Mouse (Mus musculus): ENCODE measurements at regions not wholly inside any gene's neighbourhood (a gene's known extent, or its start where the extent isn't known, plus 50 kb on each side); places are given as distances from the start of the nearest gene placed in this dataset.

- Histone ChIP-seq H3K4me3 (ENCODE audit: insufficient read depth, low read depth, low read length) (no peak overlapping the region), H3K36me3 (ENCODE audit: control insufficient read depth, insufficient read depth, low read length) (no peaks in the 10 kb centered on the region), H3K27me3 (replicated peaks; ENCODE audit: control insufficient read depth, insufficient read depth, low read length) (no peaks in the 10 kb centered on the region), H3K4me1 (ENCODE audit: control insufficient read depth, insufficient read depth, low read length) (no peaks in the 10 kb centered on the region), H3K27ac (ENCODE audit: insufficient read depth, low read depth, low read length) (no peak overlapping the region)
- no peak for TF ChIP-seq CTCF (conservative IDR thresholded peaks at IDR 0.05; ENCODE audit: insufficient read depth, insufficient read length, low read depth, low read length)
- no peak for TF ChIP-seq POLR2A (IDR thresholded peaks at IDR 0.05; ENCODE audit: low read depth, low read length)
- DNase-seq = no peak
- WGBS = 55% methylated on average over 4 of the region's 4 CpGs
Observed at GRCm38 (mm10) chr15:25120441-25120840, 293.1 kb downstream of the Basp1 start.

GRCm38 (mm10) chr15:25117980-25118379 is 295.6 kb downstream of the Basp1 start:
- TF ChIP-seq CTCF (conservative IDR thresholded peaks at IDR 0.05; ENCODE audit: insufficient read depth, insufficient read length, low read depth, low read length) = no peak
- TF ChIP-seq POLR2A (IDR thresholded peaks at IDR 0.05; ENCODE audit: low read depth, low read length) = no peak
- no peak for DNase-seq
- Histone ChIP-seq H3K4me1 (ENCODE audit: control insufficient read depth, insufficient read depth, low read length) (no peaks in the 10 kb centered on the region), H3K4me3 (ENCODE audit: insufficient read depth, low read depth, low read length) (no peak overlapping the region), H3K27ac (ENCODE audit: insufficient read depth, low read depth, low read length) (no peak overlapping the region), H3K36me3 (ENCODE audit: control insufficient read depth, insufficient read depth, low read length) (no peaks in the 10 kb centered on the region), H3K27me3 (replicated peaks; ENCODE audit: control insufficient read depth, insufficient read depth, low read length) (no peaks in the 10 kb centered on the region)
- 33% methylated on average over 3 of the region's 3 CpGs for WGBS

GRCm38 (mm10) chr15:25102727-25103126 is 310.8 kb downstream of the Basp1 start:
- no peaks in the 10 kb centered on the region for H3K4me1 ChIP-seq (ENCODE audit: control insufficient read depth, insufficient read depth, low read length)
- H3K4me3 ChIP-seq (ENCODE audit: insufficient read depth, low read depth, low read length) = no peak overlapping the region
- TF ChIP-seq CTCF (conservative IDR thresholded peaks at IDR 0.05; ENCODE audit: insufficient read depth, insufficient read length, low read depth, low read length) (no peak), POLR2A (IDR thresholded peaks at IDR 0.05; ENCODE audit: low read depth, low read length) (no peak)
- H3K27me3 ChIP-seq (replicated peaks; ENCODE audit: control insufficient read depth, insufficient read depth, low read length) = no peaks in the 10 kb centered on the region; the same call in 1 of the 2 replicates
- 52% methylated on average over 5 of the region's 5 CpGs for WGBS
- H3K27ac ChIP-seq (ENCODE audit: insufficient read depth, low read depth, low read length) = no peak overlapping the region
- no peaks in the 10 kb centered on the region for H3K36me3 ChIP-seq (ENCODE audit: control insufficient read depth, insufficient read depth, low read length)
- DNase-seq = no peak

DNA sequence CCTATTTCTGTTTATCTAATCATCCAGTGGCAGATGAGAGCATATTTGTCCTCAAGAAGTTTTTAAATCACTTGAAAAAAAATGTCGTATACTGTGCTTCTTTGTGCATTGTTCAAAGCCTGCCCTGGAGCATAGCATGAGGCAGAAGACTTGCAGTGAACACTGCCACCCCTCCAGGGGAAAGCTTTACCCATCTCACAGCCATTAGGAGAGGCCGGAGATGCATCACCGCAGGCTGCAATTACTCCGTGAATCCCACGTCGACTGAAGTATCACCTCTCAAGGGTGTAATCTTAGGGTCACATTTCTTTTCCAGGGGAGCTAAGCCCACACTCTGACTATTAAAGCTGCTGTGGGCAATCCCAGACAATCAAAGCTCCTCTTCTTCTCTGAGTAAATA is 319.8 kb downstream of the Basp1 start:
- DNase-seq = no peak
- no peak overlapping the region for H3K4me3 ChIP-seq (ENCODE audit: insufficient read depth, low read depth, low read length)
- 20% methylated on average over 6 of the region's 6 CpGs for WGBS
- no peaks in the 10 kb centered on the region for H3K27me3 ChIP-seq (replicated peaks; ENCODE audit: control insufficient read depth, insufficient read depth, low read length)
- H3K4me1 ChIP-seq (ENCODE audit: control insufficient read depth, insufficient read depth, low read length) = no peaks in the 10 kb centered on the region
- TF ChIP-seq CTCF (conservative IDR thresholded peaks at IDR 0.05; ENCODE audit: insufficient read depth, insufficient read length, low read depth, low read length) (no peak), POLR2A (IDR thresholded peaks at IDR 0.05; ENCODE audit: low read depth, low read length) (no peak)
- H3K27ac ChIP-seq (ENCODE audit: insufficient read depth, low read depth, low read length) = no peak overlapping the region
- H3K36me3 ChIP-seq (ENCODE audit: control insufficient read depth, insufficient read depth, low read length) = no peaks in the 10 kb centered on the region

- no peak for DNase-seq
- no peaks in the 10 kb centered on the region for H3K4me1 ChIP-seq (ENCODE audit: control insufficient read depth, insufficient read depth, low read length)
- no peak overlapping the region for H3K27ac ChIP-seq (ENCODE audit: insufficient read depth, low read depth, low read length)
- H3K36me3 ChIP-seq (ENCODE audit: control insufficient read depth, insufficient read depth, low read length) = no peaks in the 10 kb centered on the region
- 86% methylated on average over 1 of the region's 1 CpGs for WGBS
- H3K27me3 ChIP-seq (replicated peaks; ENCODE audit: control insufficient read depth, insufficient read depth, low read length) = no peaks in the 10 kb centered on the region
- no peak for TF ChIP-seq POLR2A (IDR thresholded peaks at IDR 0.05; ENCODE audit: low read depth, low read length)
- TF ChIP-seq CTCF (conservative IDR thresholded peaks at IDR 0.05; ENCODE audit: insufficient read depth, insufficient read length, low read depth, low read length) = no peak
- no peak overlapping the region for H3K4me3 ChIP-seq (ENCODE audit: insufficient read depth, low read depth, low read length)
Observed at GRCm38 (mm10) chr15:25069701-25070100, 343.9 kb downstream of the Basp1 start.

- H3K27ac ChIP-seq (ENCODE audit: insufficient read depth, low read depth, low read length) = no peak overlapping the region
- DNase-seq = no peak
- H3K27me3 ChIP-seq (replicated peaks; ENCODE audit: control insufficient read depth, insufficient read depth, low read length) = no peaks in the 10 kb centered on the region
- H3K4me3 ChIP-seq (ENCODE audit: insufficient read depth, low read depth, low read length) = no peak overlapping the region
- H3K36me3 ChIP-seq (ENCODE audit: control insufficient read depth, insufficient read depth, low read length) = no peaks in the 10 kb centered on the region
- TF ChIP-seq POLR2A (IDR thresholded peaks at IDR 0.05; ENCODE audit: low read depth, low read length) (no peak), CTCF (conservative IDR thresholded peaks at IDR 0.05; ENCODE audit: insufficient read depth, insufficient read length, low read depth, low read length) (no peak)
- no peaks in the 10 kb centered on the region for H3K4me1 ChIP-seq (ENCODE audit: control insufficient read depth, insufficient read depth, low read length)
Observed at GRCm38 (mm10) chr15:25059347-25059746, 354.2 kb downstream of the Basp1 start.

- no peaks in the 10 kb centered on the region for H3K27me3 ChIP-seq (replicated peaks; ENCODE audit: control insufficient read depth, insufficient read depth, low read length)
- no peaks in the 10 kb centered on the region for H3K4me1 ChIP-seq (ENCODE audit: control insufficient read depth, insufficient read depth, low read length)
- H3K4me3 ChIP-seq (ENCODE audit: insufficient read depth, low read depth, low read length) = no peak overlapping the region
- H3K36me3 ChIP-seq (ENCODE audit: control insufficient read depth, insufficient read depth, low read length) = no peaks in the 10 kb centered on the region
- DNase-seq = peak; percentile 43
- H3K27ac ChIP-seq (ENCODE audit: insufficient read depth, low read depth, low read length) = no peak overlapping the region
- TF ChIP-seq CTCF (conservative IDR thresholded peaks at IDR 0.05; ENCODE audit: insufficient read depth, insufficient read length, low read depth, low read length) (peak; percentile 60), POLR2A (IDR thresholded peaks at IDR 0.05; ENCODE audit: low read depth, low read length) (no peak)
- 23% methylated on average over 1 of the region's 1 CpGs for WGBS
Observed at GRCm38 (mm10) chr15:25047875-25048274, 365.7 kb downstream of the Basp1 start.
